Mouse (Mus musculus) embryonic facial prominence, embryonic 14.5 days (tissue): ENCODE measurements at regions not wholly inside any gene's neighbourhood (a gene's known extent, or its start where the extent isn't known, plus 50 kb on each side); places are given as distances from the start of the nearest gene placed in this dataset.

Source experiments
- ATAC-seq: fragments of 200-750 bp; cut with Nextera tagmentation; 2 replicates; pipeline ENCODE4 v1.8.0; 2017; ENCODE audit warnings: low read depth, moderate number of reproducible peaks, moderate TSS enrichment
- DNase-seq: peaks from one replicate; pipeline ENCODE4 v3.0.0-alpha.2; 2015; ENCODE audit warnings: low spot score
- H3K27ac ChIP-seq: fragments of 300-500 bp; sonication (generic); replicated peaks from 2 replicates; pipeline ENCODE4 v1.5.1; 2014; ENCODE audit warnings: low read depth, mild to moderate bottlenecking, low read length, moderate library complexity
- H3K27me3 ChIP-seq: fragments of 300-500 bp; sonication (generic); replicated peaks from 2 replicates; pipeline ENCODE4 v1.6.1; 2014; ENCODE audit warnings: low read length; ENCODE audit not compliant: control insufficient read depth, insufficient read depth
- H3K36me3 ChIP-seq: fragments of 300-500 bp; sonication (generic); 2 replicates; pipeline ENCODE4 v1.6.1; 2014; ENCODE audit warnings: low read length, mixed read lengths; ENCODE audit not compliant: control insufficient read depth, insufficient read depth
- H3K4me1 ChIP-seq: fragments of 300-500 bp; sonication (generic); 2 replicates; pipeline ENCODE4 v1.6.1; 2014; ENCODE audit warnings: antibody characterized with exemption, low read length; ENCODE audit not compliant: control insufficient read depth, insufficient read depth
- H3K4me2 ChIP-seq: fragments of 300-500 bp; sonication (generic); 2 replicates; pipeline ENCODE4 v1.6.1; 2014; ENCODE audit warnings: low read depth, mild to moderate bottlenecking, low read length, moderate library complexity, mixed read lengths
- H3K4me3 ChIP-seq: fragments of 300-500 bp; sonication (generic); 2 replicates; pipeline ENCODE4 v1.5.1; 2014; ENCODE audit warnings: low read depth, mild to moderate bottlenecking, low read length
- H3K9ac ChIP-seq: fragments of 300-500 bp; sonication (generic); 2 replicates; pipeline ENCODE4 v1.6.1; 2014; ENCODE audit warnings: low read depth, mild to moderate bottlenecking, low read length, moderate library complexity, mixed read lengths
- H3K9me3 ChIP-seq: fragments of 300-500 bp; sonication (generic); 2 replicates; pipeline ENCODE4 v1.6.1; 2016; ENCODE audit warnings: low read length; ENCODE audit not compliant: control insufficient read depth
- WGBS: fragments of 180-500 bp; shearing (Covaris S2); extraction: QIAGEN DNeasy Blood & Tissue Kit; methylation state at CpG from one replicate; pipeline ENCODE4 v1.1.7; 2014; 5-methylcytosine and 5-hydroxymethylcytosine counted together

DNA sequence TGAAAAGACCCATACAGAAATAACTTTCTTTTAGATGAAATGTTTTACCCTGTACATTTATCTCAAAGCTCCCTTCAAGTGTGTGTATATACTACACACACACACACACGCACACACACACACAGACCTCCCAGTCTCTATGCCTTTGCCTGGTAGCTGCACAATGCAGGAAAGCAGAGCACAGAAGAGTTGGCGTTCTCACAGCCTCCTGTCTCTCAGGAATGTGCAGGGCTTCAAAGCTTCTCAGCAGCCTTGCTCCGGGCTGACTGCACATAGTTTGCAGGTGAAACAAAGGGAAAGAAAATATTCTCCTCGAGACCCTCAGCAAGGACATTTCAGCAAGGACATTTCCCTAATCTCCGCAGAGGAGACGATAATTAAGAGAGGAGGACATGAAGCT is 139.0 kb upstream of the Ntm start:
- Histone ChIP-seq H3K27ac (no peak overlapping the region), H3K4me1 (no peaks in the 10 kb centered on the region), H3K36me3 (no peaks in the 10 kb centered on the region), H3K9ac (no peak overlapping the region), H3K4me2 (no peak overlapping the region), H3K27me3 (no peaks in the 10 kb centered on the region), H3K9me3 (no peaks in the 10 kb centered on the region), H3K4me3 (no peak overlapping the region)
- peak; percentile 33 for DNase-seq
- 47% methylated on average over 6 of the region's 6 CpGs for WGBS
- no peak for ATAC-seq

- no peak overlapping the region for H3K4me3 ChIP-seq
- no peaks in the 10 kb centered on the region for H3K4me1 ChIP-seq
- WGBS: 87% methylated on average over 3 of the region's 3 CpGs
- H3K4me2 ChIP-seq: no peak overlapping the region
- H3K27me3 ChIP-seq: no peaks in the 10 kb centered on the region
- ATAC-seq (no peak), DNase-seq (no peak)
- H3K27ac ChIP-seq: no peak overlapping the region
- H3K9me3 ChIP-seq: no peaks in the 10 kb centered on the region
- H3K9ac ChIP-seq: no peak overlapping the region
- H3K36me3 ChIP-seq: no peaks in the 10 kb centered on the region
Observed at GRCm38 (mm10) chr9:30122371-30122770, 159.4 kb upstream of the Ntm start.

DNA sequence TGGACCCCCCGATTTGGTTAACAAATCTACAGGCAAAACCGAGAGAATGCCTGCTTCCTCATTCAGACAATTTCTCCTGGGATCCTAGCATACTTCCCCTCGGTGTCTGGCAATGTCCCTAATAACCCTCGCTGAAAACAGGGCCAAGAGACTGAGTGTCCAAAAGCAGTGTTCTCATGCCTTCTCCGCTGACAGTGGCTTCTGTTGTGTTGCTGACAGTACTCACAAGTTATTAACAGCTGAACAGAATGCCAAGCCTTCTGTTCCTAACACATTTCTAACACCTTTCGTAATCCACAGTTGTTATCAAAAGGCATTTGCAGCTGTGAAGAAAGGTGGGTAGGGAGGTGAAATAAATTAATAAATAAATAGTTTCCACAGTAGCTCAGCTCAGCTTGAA is 166.2 kb upstream of the Ntm start:
- no peaks in the 10 kb centered on the region for H3K4me1 ChIP-seq
- ATAC-seq (no peak), DNase-seq (no peak)
- H3K9ac ChIP-seq: no peak overlapping the region
- no peaks in the 10 kb centered on the region for H3K9me3 ChIP-seq
- no peaks in the 10 kb centered on the region for H3K27me3 ChIP-seq
- 67% methylated on average over 6 of the region's 6 CpGs for WGBS
- H3K4me2 ChIP-seq: no peak overlapping the region
- no peaks in the 10 kb centered on the region for H3K36me3 ChIP-seq
- H3K4me3 ChIP-seq: no peak overlapping the region
- H3K27ac ChIP-seq: no peak overlapping the region

GRCm38 (mm10) chr9:30131626-30132025 is 168.7 kb upstream of the Ntm start:
- ATAC-seq (no peak), DNase-seq (no peak)
- Histone ChIP-seq H3K27ac (no peak overlapping the region), H3K9me3 (no peaks in the 10 kb centered on the region), H3K4me1 (no peaks in the 10 kb centered on the region), H3K36me3 (no peaks in the 10 kb centered on the region), H3K4me2 (no peak overlapping the region), H3K9ac (no peak overlapping the region), H3K4me3 (no peak overlapping the region), H3K27me3 (no peaks in the 10 kb centered on the region)
- WGBS: 73% methylated on average over 2 of the region's 2 CpGs

- Histone ChIP-seq H3K36me3 (no peaks in the 10 kb centered on the region), H3K27me3 (no peaks in the 10 kb centered on the region), H3K27ac (no peak overlapping the region), H3K4me3 (no peak overlapping the region), H3K4me1 (0 out of 2 replicates have a peak, but pooled peaks cover 6% of the 10 kb centered on the region), H3K9ac (no peak overlapping the region), H3K9me3 (no peaks in the 10 kb centered on the region), H3K4me2 (no peak overlapping the region)
- DNase-seq (peak; percentile 37), ATAC-seq (no peak)
- WGBS: 58% methylated on average over 3 of the region's 3 CpGs
Observed at GRCm38 (mm10) chr9:30134303-30134702, 171.4 kb upstream of the Ntm start.

DNA sequence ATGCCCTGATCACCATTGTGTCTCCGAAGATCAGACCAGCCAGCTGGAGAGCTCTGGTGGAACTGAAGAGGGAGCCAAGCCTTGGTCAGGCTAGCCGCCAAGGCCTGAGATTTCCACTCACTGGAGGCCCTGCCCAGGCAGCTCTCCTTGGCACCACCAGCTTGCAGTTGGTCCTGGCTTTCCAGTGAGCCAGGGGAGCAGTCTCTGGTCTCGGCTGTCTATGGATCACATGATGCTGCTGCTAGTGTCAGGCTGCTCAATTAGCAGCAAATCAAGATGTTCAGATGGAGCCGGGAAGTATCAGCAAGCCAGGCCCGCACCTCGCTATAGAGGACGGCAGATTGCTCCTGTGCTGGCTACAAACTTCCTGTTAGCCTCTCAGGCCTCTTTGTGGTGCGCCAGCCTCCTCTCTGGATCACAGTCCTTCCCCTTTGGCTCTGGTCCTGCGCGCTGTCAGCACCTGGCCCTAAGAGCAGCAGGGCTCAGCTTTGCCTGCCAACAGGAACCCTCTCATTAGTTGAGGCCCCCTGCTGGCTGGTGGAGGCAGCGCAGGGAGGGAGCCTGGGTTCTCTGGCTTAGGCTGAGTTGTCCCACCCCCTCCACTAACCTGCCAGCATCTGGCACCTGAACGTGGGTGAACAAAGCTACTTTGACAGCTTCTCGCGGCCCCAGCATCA is 174.8 kb upstream of the Ntm start:
- Histone ChIP-seq H3K4me1 (peaks cover 15% of the 10 kb centered on the region), H3K27me3 (no peaks in the 10 kb centered on the region), H3K4me2 (peak overlapping the region; percentile 35), H3K4me3 (no peak overlapping the region), H3K27ac (no peak overlapping the region), H3K9ac (no peak overlapping the region), H3K36me3 (no peaks in the 10 kb centered on the region), H3K9me3 (no peaks in the 10 kb centered on the region)
- peak; percentile 91 for DNase-seq
- WGBS: 25% methylated on average over 14 of the region's 14 CpGs
- ATAC-seq: peak; percentile 87

- Histone ChIP-seq H3K27me3 (no peaks in the 10 kb centered on the region), H3K36me3 (no peaks in the 10 kb centered on the region), H3K9ac (no peak overlapping the region), H3K4me1 (peaks cover 15% of the 10 kb centered on the region), H3K27ac (no peak overlapping the region), H3K4me2 (no peak overlapping the region), H3K9me3 (no peaks in the 10 kb centered on the region), H3K4me3 (no peak overlapping the region)
- ATAC-seq (peak; percentile 77), DNase-seq (peak; percentile 91)
- 7% methylated on average over 3 of the region's 3 CpGs for WGBS
Observed at GRCm38 (mm10) chr9:30140188-30140587, 177.2 kb upstream of the Ntm start.

- H3K9me3 ChIP-seq: no peaks in the 10 kb centered on the region
- H3K27ac ChIP-seq: no peak overlapping the region
- no peak for ATAC-seq
- no peak overlapping the region for H3K4me2 ChIP-seq
- peaks cover 15% of the 10 kb centered on the region for H3K4me1 ChIP-seq
- DNase-seq: no peak
- WGBS: 93% methylated on average over 3 of the region's 3 CpGs
- no peaks in the 10 kb centered on the region for H3K36me3 ChIP-seq
- no peak overlapping the region for H3K9ac ChIP-seq
- no peak overlapping the region for H3K4me3 ChIP-seq
- no peaks in the 10 kb centered on the region for H3K27me3 ChIP-seq
Observed at GRCm38 (mm10) chr9:30141186-30141585, 178.2 kb upstream of the Ntm start.

DNA sequence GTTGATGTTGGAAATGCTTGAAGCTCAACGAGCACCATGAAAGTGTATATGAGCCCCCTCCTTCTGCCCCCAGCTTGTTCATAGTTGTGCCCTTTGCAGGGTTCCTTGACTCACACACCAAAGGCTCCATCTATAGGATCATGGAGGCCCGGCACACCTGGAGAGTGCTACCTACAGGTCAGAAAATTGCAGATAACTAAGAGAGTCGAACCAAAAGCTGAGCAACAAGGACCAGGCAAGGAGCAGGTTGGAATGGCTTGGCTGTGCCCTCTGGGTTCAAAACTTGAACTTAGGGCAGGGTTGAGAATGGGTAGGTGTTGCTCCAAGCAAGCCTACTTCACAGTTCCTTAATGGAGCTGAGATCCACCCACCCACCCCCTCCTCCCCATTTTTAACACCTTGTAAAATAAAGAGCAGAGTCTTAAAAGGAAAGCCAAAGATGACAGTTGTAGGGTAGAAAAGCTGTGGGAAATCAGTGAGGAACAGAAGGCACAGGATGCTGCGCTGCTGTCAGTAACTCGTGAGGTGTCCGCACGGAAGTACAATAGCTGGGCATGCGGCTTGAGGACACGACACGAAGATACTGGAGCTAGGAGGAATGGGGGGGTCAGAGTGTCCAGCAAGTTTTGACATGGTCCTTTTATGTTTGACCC is 180.0 kb upstream of the Ntm start:
- no peak overlapping the region for H3K9ac ChIP-seq
- DNase-seq (no peak), ATAC-seq (no peak)
- H3K9me3 ChIP-seq: no peaks in the 10 kb centered on the region
- no peak overlapping the region for H3K27ac ChIP-seq
- H3K4me2 ChIP-seq: no peak overlapping the region
- H3K27me3 ChIP-seq: no peaks in the 10 kb centered on the region
- 90% methylated on average over 10 of the region's 10 CpGs for WGBS
- peaks cover 9% of the 10 kb centered on the region for H3K4me1 ChIP-seq
- no peaks in the 10 kb centered on the region for H3K36me3 ChIP-seq
- H3K4me3 ChIP-seq: no peak overlapping the region
